Mouse (Mus musculus) gastrocnemius, postnatal 10 days (tissue): ENCODE data around the gene Atp2a2. TPM values are rescaled to one million over a fixed set of nuclear protein-coding genes. Genes with fewer than 3 reads are reported as not detected.

ENCODE experiments used
- DNase-seq: peaks from one replicate; pipeline ENCODE4 v3.0.0; 2021; ENCODE audit warnings: mixed read lengths
- long read RNA-seq, 2 experiments: library from polyadenylated mRNA; stranded (forward); transcript quantifications; one replicate each; pipeline ENCODE4 v2.0.0; 2021
- total RNA-seq, 2 experiments: library from RNA; stranded (reverse); gene quantifications; 2 replicates each; pipeline ENCODE4 v1.2.3; 2021

The Atp2a2 gene
- 100 to 1,000 TPM; 156 to 181 TPM for total RNA-seq
- long read RNA-seq, experiment 1, full-length matches to known transcripts, result 230 of 281 reads
- long read RNA-seq, experiment 1, partial matches to known transcripts, result 24 of 281 reads
- long read RNA-seq, experiment 1, other reads (novel, unspliced or antisense), result 27 of 281 reads
- long read RNA-seq, experiment 2, full-length matches to known transcripts, result 153 of 194 reads
- long read RNA-seq, experiment 2, partial matches to known transcripts, result 19 of 194 reads
- long read RNA-seq, experiment 2, other reads (novel, unspliced or antisense), result 22 of 194 reads

DNA sequence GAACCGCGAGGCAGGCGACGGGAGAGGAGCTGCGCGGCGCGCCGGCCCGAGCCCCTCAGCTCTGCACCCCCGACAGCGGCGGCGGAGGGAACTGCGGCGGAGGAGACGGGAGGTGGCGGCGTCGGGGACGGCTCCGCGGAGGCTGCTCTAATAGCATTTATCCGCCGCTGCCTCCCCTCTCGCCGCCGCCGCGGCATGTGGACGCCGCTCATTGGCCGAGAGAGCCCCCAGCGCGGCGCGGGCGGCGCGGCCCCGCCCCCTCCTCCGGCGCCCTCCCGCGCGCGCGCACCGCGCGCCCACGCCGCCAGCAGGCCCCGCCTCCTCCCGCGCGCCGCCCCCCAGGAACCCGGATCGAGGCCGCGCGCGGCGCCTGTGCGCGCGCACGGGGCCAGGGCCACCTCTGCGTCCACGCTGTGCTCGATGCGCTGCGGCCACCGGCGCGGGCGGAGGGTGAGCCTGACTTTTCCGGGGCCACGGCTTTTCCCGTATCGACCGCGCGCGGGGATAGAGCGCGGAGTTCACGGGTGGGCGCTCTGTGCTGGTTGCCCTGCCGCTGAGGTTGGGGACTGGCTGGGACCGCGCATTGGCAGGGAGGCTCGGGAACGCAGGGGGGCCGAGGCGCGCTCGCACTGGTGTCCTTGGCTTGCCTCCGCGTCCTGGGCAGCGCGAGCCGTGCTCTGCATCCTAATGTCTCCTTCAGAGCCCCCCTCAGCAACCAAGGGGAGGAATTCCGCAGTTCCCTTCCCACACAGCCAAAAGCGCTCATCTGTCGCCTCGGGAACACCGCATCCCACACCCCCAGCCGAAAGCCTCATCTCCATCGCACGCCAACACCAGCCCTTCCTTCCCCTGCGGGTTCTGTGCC, at the start of gene Atp2a2:
Gene Atp2a2 (minus strand): TSS at position 149 of the 865 bp plus-strand sequence.
- DNase-seq, result peak; percentile 93

DNA sequence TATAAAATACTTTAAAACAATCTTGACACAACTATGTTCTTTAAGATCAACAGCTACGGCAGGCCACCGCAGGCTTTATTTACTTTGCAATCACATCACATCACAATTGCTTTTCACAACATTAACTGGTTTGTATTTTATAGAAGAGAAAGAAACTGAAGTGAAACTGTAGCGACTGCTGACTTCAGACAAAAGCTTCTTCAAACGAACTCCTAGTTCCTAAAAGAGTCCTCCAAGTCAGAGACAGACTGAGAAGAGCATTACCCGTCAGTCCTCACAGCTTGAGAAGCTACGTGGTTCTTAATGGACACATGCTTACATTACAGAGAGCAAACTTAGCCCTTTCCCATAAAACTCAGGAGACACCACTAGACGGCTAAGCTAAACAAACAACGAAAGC, 48.4 kb upstream of the Atp2a2 start:
- no peak for DNase-seq

DNA sequence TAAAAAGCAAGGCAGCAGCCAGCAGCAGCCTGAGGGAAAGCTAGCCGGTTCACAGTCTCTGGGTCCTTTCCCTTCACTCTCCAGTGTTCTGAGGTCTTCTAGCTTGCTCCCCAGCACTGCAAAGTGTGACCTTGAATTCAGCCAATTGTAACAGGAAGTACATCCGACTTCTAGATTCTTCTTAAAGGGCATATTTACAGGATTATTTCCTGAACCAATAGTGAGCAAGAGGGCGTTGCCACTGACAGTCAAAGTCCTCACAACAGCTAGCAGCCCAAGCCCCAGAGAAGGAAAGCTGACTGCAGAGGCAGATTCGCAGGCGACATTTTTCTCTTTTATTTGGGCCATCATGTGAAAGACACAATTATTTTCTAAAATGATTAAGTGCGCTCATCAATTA, 46.6 kb upstream of the Atp2a2 start:
- DNase-seq, result no peak

DNA sequence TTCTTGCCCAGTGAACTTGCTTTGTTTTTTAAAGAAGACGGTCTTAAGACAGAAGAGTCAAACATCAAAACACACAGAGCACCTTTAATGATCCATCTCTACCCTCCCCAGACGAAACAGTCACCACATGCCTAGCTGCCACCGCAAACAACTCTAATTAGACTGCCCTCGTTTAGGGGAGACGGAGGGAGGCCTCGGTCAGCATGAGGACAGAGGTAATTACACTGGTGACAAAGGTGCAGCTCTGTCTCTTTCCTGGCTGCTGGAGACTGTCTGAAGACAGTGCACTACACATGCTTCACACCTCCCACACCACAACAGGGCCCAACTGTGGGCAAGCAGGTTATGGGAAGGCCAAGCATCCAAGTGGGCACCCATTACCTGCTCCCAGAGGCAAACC, 45.8 kb upstream of the Atp2a2 start:
- no peak for DNase-seq

DNA sequence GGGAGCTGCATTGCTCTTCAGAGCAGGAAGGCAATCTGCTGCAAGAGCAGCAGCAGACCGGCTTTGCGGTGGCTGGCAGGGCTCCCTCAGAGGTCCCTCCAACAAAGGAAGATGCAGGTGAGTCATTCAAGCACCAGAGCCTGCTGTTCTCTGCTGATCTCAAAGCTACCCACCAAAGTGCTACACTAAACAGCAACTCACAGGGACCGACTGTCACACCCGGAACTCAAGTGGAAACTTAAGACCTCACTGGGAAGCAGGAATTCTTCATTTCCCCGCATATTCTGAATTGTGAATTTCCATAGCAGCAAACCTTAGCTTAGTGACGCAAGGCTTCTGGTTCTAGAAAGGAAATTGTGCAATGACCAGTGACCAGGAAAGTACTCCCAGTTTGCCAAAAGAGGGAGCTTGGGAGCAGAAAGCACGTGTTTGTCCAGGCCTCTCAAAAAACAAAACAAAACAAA, 45.3 kb upstream of the Atp2a2 start:
- DNase-seq, result no peak

DNA sequence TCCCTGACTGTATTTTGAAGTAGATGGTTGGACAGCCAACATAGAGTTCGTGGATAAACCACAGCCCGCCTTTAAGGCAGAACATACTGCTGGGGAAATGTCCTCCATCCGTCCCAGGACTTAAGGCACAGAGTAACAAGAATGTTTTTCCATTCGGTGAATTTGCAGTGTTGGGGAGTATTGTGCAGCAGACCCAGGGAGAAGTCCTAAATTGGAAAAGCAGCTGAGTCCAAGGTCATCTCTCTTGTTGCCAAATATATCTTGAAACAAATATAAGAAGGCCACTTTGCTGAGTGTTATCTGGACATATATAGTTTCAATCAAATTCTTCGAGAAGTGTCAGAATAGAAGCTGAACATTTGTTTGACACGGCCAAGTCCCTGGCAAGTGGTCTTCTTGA, 41.4 kb upstream of the Atp2a2 start:
- no peak for DNase-seq

DNA sequence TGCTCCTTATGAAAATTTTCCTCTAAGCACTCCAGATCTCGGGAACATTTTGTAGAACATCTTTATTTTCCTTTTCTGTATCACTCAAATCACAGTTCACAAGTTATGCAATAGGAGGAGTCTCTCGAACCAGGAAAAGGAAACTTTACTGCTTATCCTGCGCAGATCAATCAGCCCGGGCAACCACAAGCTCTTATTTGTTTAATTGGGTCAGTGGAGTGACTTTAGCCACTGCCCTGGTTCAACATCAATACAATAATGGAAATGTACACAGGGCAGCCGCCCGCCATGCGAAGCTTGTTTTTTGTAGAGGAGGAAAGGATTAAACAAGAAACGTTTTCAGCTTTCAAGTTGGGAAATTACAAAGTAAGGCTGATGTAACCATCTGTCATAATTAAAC, 39.8 kb upstream of the Atp2a2 start:
- no peak for DNase-seq

DNA sequence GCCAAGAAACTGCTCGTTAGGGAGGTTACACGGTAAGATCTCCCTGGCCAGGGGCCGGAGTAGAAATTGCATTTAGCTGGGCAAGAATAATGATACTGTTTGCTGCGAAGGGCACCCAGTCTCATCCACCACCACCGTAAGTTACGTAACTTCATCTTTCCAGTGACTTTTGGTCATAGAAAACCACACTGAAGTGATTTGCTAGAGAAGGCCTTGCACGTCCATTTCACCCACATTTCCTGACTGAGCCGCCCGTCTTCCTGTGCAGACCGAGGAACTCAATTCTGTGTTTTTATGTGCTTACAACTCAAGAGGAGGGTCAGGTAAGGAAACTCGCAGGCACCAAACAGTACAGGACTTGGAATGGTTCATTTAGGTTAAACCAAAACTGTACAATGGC, 36.1 kb upstream of the Atp2a2 start:
- no peak for DNase-seq

DNA sequence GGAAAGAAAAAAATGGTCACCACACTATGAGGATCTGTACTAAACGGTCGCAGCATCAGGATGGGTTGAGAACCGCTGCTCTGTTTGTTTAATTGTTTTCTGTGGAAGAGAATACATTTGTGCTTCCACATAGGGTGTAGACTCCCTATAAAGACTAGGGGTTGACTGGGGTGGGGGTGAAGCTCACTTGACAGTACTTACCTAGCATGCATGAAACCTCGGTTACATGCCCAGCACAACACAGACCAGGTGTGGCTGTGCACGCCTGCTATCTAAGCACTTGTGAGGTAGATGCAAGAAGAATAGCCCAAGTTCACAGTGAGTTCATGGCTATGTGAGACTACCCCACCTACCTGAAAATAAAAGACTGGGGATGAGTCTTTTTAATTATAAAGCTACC, 35.6 kb upstream of the Atp2a2 start:
- no peak for DNase-seq

DNA sequence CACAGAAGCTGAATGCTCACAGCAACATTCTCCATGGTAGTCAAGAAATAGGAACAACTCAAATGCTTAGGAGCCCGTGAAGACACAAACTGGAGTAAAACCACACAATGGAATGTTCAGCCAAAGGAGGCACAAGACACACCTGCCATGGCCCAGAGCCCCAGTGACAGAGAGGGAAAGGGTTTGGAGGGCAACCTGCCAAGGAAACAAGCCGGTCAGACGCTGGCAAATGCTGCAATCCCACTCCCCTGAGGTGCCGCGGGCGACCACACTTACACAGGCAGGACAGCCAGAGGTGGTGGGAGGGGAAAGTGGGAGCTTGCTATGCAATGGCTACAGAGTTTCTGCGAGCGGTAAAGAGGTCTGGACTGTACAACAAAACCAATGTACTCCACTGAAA, 31.9 kb upstream of the Atp2a2 start:
- DNase-seq, result no peak

DNA sequence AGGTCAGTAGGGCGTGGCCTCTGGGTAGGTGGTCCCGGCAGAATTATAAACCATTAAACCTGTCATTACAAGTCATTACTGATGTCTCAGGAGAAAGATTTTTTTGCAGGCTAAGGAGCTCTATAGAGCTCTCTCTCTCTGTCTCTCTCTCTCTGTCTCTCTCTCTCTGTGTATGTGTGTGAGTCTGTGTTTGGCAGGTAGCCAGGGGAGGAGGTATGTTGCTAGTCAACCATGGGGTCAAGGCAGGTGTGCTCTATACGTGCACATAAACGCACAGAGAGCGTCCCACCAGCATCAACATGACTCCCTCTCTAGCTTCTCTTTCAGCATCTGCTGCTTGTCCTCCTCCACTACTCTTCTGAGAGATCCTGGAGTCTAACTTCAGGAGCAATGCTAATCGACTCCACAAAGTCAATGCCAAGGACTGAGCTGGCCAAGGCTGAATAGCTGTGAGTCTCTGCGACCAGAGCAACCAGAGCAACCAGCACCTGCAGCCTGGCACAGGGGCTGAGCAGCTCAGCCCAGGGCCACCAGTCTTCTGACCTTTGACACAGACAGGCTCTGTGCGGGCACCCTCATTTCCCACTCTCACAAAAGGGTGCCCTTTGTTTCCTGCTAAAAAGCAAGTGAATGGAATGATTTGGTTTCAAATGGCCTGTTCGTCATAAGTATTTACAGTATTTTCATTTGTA, 28.0 kb upstream of the Atp2a2 start:
- DNase-seq, result no peak

DNA sequence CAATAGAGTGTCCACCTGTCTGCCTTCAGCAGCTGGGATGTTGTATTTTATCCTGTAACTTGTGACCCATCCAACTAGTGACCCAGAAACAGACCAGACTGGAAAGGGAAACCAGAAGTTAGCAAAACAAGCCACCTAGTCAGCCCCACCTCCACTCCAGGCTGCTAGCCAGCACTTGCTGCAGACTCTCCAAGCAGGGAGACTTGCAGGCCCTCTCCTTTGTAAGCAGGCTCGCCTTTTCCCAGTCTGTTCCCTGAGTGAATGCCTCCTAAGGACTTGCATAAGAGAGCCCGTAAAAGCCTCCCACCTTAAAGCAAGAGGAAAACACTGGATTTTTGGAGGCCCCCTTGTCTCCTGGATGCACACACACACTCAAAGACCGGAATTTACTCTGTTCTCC, 27.3 kb upstream of the Atp2a2 start:
- DNase-seq, result peak; percentile 58

DNA sequence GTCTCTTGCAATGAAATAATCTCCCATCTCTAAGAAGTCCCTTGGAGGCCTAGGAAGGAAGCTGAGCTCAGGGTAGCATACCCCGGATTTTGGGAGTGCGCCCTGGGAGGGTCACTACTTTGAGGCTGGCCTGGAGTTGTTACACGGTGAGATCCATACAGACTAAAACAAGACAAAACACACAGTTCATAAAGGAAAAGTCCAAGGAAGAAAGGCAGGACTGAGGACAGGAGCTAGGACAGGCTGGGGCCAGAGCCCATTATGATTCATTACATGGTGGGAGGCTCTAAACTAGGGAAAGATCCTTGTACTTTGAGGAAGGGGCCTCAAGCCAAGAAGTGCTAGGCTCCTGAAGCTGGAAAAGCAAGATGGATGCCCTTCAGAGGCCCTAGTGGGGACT, 26.6 kb upstream of the Atp2a2 start:
- DNase-seq, result no peak

DNA sequence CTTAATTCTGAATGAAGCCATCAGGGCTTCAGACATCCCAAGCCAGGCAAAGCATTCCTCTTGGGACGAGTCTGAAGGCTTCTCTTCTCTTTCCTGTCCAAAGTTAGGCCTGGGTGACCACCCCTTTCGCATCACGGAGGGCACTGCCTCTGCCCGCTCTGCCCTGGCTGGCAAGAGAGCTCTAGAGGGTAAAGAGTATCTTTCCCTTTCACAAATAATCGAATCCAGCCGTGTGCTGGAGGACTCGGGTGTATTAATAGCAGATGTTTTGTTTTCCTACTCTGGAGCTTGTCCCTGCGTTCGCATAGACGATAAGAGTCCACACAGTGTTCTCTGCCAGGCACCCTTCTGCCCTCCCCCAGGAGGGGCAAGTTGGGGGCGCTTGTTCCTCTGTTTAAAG, 25.7 kb upstream of the Atp2a2 start:
- DNase-seq, result no peak

DNA sequence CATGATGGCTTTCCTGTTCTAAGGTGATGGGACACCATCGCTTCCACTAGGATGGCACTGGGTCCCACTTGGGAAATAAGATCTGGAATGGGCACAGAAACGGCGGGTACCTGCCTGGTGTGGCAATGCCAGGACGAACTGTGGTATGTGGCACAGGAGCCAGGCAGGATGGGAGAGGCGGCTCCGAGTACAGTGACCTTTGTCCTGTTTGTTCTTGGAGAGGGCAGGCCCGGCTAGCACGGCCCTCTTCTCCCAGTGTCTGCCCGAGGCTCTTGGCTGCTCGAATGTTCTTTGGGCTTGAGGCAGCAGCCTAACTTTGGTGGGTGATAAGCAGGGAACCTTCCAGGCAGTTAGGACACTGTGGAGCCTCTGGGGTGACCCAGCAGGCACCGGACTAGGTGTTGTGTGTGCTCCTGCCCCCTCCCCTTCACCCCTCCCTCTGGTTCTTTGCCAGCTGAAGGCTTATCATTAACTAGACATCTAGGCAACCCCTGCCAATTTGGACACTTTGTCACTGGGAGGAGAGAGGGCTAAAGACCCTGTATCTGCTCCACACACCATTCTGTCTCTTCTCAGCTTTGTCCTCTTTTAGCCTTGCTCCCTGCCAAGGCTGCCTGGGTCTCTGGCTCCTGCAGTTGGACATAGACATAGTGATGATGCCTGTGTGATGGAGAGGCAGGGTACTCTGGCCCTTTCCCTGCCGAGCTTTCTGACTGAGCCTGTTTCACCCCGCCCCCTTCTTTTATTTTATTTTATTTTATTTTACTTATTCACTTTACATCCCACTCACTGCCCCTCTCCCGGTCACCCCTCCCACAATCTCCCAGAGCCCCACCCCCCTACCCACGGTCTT, 25.1 kb upstream of the Atp2a2 start:
- DNase-seq, result no peak

DNA sequence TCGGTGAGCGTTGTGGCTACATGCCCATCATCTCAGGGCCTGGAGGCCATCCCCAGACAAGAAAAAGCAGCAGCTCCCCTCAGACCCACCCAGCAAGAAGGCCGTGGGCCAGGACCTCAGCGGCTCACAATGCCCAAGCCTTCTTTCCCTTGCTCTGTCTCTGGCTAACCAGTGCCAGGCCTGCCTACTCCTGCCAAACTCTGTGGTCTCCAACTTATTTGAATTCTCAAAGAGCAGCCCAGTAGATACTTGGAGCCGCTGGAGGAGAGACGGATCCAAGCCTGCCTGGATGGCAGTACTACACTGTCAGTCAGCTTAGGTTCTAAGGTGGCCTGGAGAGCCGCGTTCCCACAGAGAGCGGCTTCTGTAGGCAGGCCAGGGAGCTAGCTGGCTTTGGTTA, 24.4 kb upstream of the Atp2a2 start:
- no peak for DNase-seq

DNA sequence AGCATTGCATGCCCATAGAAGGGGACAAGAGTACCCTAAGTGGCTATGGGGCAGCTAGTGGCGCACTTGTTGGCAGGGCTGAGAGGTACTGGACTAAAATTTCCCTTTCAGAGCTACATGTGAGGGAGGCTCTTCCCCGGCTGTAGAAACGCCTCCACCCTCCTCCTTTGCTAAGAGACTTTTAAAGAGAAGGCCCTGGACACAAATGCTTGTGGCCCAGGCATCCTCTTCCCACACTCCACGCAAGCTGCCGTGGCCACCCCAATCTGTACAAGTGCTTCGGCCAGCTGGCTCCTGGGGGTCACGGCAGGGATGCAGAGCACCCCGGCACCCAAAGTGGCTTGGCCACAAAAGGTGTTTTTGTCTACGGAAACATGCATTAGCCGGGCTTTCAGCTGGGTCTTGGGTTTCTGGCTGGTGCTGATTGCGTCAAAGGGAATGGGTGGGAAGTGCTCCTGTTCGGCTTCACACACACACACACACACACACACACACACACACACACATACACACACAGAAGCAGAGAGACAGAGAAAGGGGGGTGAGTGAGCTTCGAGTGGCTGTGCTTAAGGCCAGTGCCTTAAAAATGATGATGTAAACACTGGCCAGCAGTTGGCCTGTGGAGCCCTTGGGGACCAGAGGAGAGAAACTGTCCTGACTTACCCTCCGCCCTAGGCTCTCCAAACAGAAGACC, 23.4 kb upstream of the Atp2a2 start:
- DNase-seq, result no peak

DNA sequence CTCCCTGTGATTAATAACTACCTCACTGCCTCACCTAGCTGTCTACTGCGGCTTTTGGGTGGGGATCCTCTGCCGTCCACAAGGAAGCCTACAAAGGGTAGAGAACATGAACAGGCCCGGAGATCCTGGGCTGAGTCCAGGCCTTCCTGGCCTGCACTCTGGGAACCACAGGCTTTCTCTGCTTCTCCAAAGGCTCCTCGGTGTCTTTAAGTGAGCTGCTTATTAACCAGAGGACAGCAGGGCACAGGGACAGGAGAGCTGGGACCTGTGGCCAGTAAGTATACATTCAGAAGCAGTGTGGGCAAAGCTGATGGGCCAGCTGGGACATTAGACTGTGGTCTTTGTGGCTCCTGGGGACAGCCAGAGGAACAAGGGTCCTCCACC, 22.8 kb upstream of the Atp2a2 start:
- no peak for DNase-seq

DNA sequence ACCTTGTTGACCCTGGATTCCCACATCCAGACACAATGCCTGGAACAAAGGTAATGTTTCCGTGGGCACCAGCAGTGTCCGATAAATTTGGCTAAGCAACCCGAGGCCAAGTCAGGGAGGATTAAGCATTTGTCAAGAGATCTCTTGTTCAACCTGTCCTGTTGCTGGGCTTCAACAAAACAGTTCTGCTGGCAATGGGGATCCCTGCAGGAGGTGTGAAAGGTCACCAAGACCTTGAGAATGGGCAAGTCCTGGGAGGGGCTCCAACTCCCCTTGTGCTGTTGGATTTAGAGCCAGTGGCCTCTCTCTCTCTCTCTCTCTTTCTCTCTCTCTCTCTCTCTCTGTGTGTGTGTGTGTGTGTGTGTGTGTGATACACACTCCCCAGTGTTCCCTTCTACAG, 22.2 kb upstream of the Atp2a2 start:
- DNase-seq, result no peak

DNA sequence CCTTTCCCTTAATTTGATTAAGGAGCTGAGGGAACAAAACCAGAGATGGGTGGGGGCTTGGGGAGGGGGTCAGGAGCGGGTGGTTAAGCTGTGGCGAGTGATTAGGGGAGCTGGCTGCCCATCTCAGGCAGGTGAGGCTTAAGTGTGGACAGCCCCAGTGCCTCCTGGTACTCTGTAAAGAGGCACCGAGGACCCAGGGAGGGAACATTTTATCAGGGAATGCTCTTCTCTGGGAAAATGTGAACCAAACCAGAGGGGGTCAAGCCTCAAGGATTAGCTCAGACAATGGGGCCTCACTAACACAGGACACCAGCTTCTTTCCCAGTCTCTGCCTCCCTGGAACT, 19.1 kb upstream of the Atp2a2 start:
- DNase-seq, result no peak

DNA sequence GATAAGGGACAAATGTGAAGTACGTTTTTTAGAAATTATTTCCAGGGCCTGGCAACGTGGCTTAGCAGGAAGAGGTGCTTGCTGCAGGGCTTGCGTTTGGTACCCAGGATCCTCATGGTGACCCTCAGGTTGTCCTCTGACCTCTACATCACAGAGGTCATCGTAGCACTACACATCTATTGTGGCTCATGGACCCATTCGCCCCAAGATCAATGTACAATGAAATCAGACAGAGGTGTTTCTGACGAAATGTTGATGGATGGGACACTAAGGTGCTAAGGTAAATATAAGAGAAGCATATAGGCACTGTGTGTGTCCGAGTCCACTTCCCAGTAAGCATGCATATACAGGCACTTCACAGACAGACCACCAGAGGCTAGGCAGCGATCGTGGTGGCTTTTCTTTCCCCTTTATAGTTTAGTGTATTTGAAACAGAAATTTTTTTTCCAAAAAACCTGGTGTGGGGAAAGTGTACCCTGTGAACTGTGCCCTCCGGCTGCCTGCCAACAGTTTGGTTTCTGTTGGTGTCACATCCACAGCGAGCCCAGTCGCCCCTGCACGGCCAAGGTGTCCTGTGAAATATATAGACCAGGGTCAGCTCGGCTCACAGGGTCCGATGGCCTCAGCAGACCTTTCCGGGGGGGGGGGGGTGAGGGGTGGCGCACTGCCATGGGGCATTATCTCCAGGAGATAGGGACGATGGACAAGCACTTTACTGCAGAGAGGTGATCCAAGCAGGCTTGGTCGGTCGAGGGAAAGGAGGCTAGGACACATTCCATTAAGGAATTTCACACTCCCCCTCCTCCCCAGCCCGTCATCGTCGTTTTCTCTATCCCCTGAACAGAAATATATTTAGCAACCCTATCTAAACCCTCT, 18.5 kb upstream of the Atp2a2 start:
- DNase-seq, result no peak
